Mouse (Mus musculus) frontal cortex, postnatal 25 days (tissue): Measurements from ENCODE around the gene Adh1.
A peak's percentile ranks its signal among the peaks of the same experiment; 100 is the strongest.

Experiments used
- DNase-seq, 2 experiments: peaks; one replicate each; pipeline ENCODE4 v3.0.0; 2022; ENCODE audit warnings: low spot score in 2 of 2

The Adh1 gene

DNA sequence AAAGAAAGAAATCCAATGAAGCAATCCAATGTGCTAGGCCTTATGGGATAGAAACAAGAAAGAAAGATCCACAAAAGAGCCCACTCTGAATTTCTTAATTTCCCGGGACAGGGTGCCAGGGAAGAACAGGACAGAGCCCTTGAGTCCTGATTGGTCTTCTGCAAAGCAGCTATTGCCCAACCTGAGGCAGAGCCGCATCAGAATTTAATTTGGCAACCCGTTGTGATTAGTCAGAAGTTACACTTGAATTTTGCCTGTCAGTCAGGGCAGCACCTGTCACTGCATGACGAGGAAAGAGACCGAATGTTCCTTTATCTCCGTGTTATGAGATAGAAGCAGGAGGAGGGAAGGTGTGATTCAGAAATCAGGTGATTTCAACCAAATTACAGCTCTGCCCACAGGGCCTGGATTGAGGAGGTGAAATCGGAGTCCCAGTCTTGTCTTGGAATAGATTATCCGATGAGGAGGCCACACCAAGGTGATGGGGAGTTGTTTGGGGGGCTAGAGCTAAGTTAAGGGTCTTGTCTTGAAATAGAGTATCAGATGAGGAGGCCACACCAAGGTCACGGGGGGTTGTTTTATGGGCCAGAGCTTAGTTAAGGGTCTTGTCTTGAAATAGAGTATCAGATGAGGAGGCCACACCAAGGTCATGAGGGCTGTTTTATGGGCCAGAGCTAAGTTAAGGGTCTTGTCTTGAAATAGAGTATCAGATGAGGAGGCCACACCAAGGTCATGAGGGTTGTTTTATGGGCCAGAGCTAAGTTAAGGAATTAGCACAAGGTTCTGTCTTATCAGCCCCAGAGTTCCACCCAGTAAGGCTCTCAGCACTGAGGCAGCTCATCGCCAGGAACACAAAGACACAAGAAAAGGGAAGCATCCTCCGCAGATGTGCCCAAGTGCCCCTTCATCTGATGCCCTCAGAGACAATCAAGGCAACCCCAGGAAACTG lies at the start of gene Adh1:
Gene Adh1, plus strand, starts transcription at position 271 of the 949 bp plus-strand sequence.
- no peak for DNase-seq

- no peak for DNase-seq
Measured at GRCm38 (mm10) chr3:138212431-138212951, 48.3 kb upstream of the Adh1 start.

- DNase-seq: no peak
Measured at GRCm38 (mm10) chr3:138215395-138215989, 45.3 kb upstream of the Adh1 start.

DNA sequence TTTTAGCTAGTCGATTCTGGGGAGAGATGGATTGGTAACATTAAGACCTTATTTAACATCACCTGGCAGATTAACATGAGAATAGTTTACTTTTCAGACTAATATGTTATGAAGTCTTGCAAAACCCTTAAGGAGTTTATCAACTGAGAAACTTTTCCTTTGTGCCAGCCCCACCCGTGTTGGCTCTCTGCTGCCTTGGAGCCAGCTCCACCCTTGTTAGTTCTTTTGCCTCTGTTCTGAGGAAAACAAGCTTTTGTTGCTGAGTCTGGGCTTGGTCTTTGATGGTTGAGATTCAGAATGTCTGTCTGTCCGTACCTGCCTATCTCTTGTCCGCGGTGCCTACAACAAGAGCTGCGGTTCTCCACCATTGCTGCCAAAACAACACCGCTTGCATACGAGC lies 44.7 kb upstream of the Adh1 start:
- no peak for DNase-seq

GRCm38 (mm10) chr3:138217631-138218264 lies 43.0 kb upstream of the Adh1 start, which contains the start of gene Adh7:
TSS of gene Adh7 (plus strand) at chr3:138217760.
- DNase-seq: no peak

DNA sequence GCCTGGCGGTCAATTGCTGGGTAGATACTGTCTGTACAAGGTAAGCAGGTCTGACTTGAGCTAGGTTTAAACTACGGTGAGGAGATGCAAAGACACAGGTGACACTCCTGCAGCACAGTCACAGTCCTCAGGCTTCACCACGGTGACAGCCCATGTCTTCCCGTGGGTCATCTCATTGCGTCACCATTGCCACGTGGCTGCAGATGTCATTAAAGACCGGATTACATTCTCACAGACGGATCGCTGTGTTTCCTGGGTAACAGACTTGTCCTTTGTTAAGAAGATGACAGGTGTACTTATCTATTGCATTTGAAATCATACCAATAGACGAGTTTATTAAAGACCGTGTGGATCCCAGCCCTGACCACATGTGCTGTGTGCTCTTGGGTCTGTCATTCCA lies 39.7 kb upstream of the Adh1 start:
- no peak for DNase-seq

GRCm38 (mm10) chr3:138222511-138222910 lies 38.3 kb upstream of the Adh1 start:
- DNase-seq: no peak

DNA sequence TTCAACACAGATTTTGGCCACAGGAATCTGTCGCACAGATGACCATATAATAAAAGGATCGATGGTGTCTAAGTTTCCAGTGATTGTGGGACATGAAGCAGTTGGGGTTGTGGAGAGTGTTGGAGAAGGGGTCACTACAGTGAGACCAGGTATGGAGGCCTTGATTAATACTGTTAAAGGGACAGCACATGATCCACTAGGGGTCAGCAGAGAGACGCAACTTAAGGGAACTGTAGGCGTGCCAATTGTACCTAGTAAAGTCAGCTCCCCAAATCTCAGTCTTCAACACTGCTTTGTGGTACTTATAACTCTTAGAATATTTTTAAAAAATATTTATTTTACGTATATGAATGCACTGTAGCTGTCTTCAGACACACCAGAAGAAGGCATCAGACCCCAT lies 37.8 kb upstream of the Adh1 start:
- peak in 1 of 2 experiments; percentile 17 for DNase-seq

DNA sequence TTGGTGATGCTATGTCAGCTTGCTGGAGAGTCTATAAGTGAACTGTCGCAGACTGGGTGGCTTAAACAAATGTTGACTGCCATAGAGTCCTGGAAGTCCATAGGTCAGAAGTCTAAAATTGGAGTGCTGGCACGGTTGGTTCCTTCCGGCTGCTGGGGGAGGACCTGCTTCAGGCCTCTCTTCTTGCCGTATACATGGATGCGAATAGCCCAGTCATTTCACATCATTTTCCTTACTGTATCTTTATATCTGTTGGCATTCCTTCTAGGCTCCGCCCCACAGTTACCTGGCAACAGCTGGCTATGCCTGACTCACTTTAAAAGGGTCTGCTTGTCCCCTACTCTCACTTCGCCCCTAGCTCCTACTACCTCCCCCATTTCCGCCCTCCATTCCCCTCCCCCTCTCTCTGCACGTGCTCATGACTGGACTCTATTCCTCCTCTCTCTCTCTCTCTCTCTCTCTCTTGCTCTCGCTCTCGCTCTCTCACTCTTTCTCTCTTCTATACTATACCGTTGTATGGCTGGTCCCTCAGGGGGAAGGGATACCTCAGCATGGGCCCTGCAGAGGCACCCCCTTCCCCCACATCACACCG lies 36.3 kb upstream of the Adh1 start:
- no peak for DNase-seq

GRCm38 (mm10) chr3:138225331-138225730 lies 35.5 kb upstream of the Adh1 start:
- no peak for DNase-seq

DNA sequence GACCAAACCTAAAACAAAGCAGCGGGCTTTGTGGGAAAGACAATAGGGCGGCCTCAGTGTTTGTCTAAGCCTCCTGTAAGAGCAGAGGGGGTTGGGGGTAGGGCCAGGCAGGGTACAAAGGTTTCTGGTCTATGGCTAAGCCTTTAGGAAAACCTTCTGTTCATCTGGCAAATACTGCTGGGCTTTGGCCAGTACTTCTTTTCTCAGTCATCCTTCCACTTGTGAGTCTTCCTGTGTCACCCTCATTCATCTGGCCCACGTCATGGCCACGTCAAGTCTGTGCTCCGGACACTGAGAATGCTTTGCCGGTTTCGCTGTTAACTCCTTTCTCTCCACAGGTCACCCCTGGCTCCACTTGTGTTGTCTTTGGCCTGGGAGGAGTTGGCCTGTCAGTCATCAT lies 34.9 kb upstream of the Adh1 start:
- no peak for DNase-seq

- no peak for DNase-seq
Measured at GRCm38 (mm10) chr3:138226476-138226875, 34.3 kb upstream of the Adh1 start.

GRCm38 (mm10) chr3:138227082-138227481 lies 33.7 kb upstream of the Adh1 start:
- no peak for DNase-seq

- no peak for DNase-seq
Measured at GRCm38 (mm10) chr3:138227782-138228181, 33.0 kb upstream of the Adh1 start.

- DNase-seq: no peak
Measured at GRCm38 (mm10) chr3:138229448-138229847, 31.3 kb upstream of the Adh1 start.

- no peak for DNase-seq
Measured at GRCm38 (mm10) chr3:138230266-138230665, 30.5 kb upstream of the Adh1 start.

DNA sequence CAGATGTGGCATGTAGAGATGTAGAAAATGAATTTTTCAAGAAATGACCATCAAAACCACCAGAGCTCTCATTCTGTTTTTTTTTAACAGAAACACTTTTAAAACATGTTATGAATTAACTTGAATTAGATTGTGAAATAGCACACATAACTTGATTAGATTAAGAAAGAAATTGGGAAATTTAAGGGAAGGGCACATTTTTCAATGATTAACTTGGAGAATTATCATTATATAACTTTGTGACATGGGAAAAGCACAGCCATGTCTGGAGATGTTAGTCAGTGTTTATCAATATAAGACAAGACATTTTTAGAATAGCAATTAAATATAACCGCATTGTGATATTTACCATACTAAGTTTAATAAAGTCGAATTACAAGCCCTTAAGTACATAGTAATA lies 29.3 kb upstream of the Adh1 start:
- no peak for DNase-seq

- no peak for DNase-seq
Measured at GRCm38 (mm10) chr3:138236546-138237163, 24.1 kb upstream of the Adh1 start.

GRCm38 (mm10) chr3:138238046-138238445 lies 22.7 kb upstream of the Adh1 start:
- DNase-seq: no peak

- DNase-seq: no peak
Measured at GRCm38 (mm10) chr3:138239461-138239860, 21.3 kb upstream of the Adh1 start.

GRCm38 (mm10) chr3:138240411-138240810 lies 20.4 kb upstream of the Adh1 start:
- no peak for DNase-seq
